ENCODE assay signal across 12 mouse cellular contexts in the genomic region with DNA sequence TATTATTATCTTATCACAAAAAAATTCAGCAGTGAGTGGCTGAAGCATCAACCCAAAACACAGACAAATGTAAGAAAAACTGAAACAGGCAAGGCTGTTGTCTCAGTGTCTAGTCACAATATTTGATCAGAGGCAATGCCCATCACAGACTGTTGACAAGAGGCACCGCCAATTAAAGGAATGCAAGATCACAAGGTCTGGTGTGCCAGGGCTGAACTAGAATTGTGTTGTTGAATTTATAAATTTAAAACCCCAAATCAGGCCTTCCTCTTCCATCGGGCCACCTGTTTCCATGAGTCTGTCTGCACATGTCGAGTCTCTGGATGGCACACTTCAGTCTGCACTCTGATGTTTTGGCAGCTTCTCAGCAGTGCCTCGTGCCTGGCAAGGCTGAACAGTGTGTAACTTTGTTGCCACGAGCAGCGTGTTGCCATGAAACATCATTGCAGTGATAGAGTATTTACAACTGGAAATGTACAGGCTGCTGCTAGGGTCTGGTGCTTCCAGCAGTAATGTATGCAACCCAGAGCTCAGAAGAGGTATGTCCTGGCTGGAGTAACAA.
DNase-seq lines count a peak whose midpoint lies in the region; ATAC-seq lines count a peak whose summit lies in the region.
"Had no signal": no experiment of that assay in that cellular context is flagged by ENCODE, and none has a peak within 500 bp of the region (broad histone marks: within the 10 kb centered on the region; RNA-seq: fewer than 3 reads in every experiment).

No protein-coding gene starts in this region.

- H3K36me3 ChIP-seq in heart, embryonic 10.5 days = no peaks in the 10 kb centered on the region
- no peaks in the 10 kb centered on the region for H3K36me3 ChIP-seq in heart, embryonic 16.5 days (ENCODE audit: control insufficient read depth, insufficient read depth)
- H3K36me3 ChIP-seq in kidney, embryonic 16.5 days (ENCODE audit: insufficient read depth, low read length) = no peaks in the 10 kb centered on the region

- H3K4me3 ChIP-seq in heart, embryonic 10.5 days = no peak overlapping the region
- H3K4me3 ChIP-seq in heart, embryonic 16.5 days (ENCODE audit: low read length) = no peak overlapping the region
- H3K4me3 ChIP-seq in kidney, embryonic 16.5 days (ENCODE audit: low read length) = no peak overlapping the region

- no peaks in the 10 kb centered on the region for H3K27me3 ChIP-seq in heart, embryonic 10.5 days (ENCODE audit: insufficient read depth, poor library complexity, severe bottlenecking)
- no peaks in the 10 kb centered on the region for H3K27me3 ChIP-seq in heart, embryonic 16.5 days (ENCODE audit: control insufficient read depth, insufficient read depth, low read length)
- no peaks in the 10 kb centered on the region for H3K27me3 ChIP-seq in kidney, embryonic 16.5 days (ENCODE audit: insufficient read depth, low read length)

- WGBS in heart, embryonic 10.5 days = 76% methylated on average over 6 of the region's 6 CpGs
- WGBS in heart, embryonic 16.5 days = 38% methylated on average over 6 of the region's 6 CpGs
- 78% methylated on average over 6 of the region's 6 CpGs for WGBS in kidney, embryonic 16.5 days

- no peaks in the 10 kb centered on the region for H3K9me3 ChIP-seq in heart, embryonic 10.5 days
- no peaks in the 10 kb centered on the region for H3K9me3 ChIP-seq in heart, embryonic 16.5 days (replicated peaks; ENCODE audit: control insufficient read depth, low read length)
- H3K9me3 ChIP-seq in kidney, embryonic 16.5 days (ENCODE audit: low read length) = no peaks in the 10 kb centered on the region

- no peak overlapping the region for H3K27ac ChIP-seq in heart, embryonic 10.5 days
- no peak overlapping the region for H3K27ac ChIP-seq in heart, embryonic 16.5 days (ENCODE audit: low read length)
- no peak overlapping the region for H3K27ac ChIP-seq in kidney, embryonic 16.5 days (ENCODE audit: low read length)
- H3K27ac ChIP-seq: liver, embryonic 14.5 days; stomach, postnatal 0 days had no signal

- peaks cover 21% of the 10 kb centered on the region; the same call in 1 of the 2 replicates for H3K4me1 ChIP-seq in heart, embryonic 10.5 days
- H3K4me1 ChIP-seq in heart, embryonic 16.5 days (ENCODE audit: control insufficient read depth, insufficient read depth, low read length) = peaks cover 17% of the 10 kb centered on the region
- no peaks in the 10 kb centered on the region for H3K4me1 ChIP-seq in kidney, embryonic 16.5 days (ENCODE audit: insufficient read depth, low read length)

- H3K4me2 ChIP-seq in heart, embryonic 16.5 days (ENCODE audit: low read depth, low read length) = no peak overlapping the region
- no peak overlapping the region for H3K4me2 ChIP-seq in kidney, embryonic 16.5 days (replicated peaks; ENCODE audit: low read depth, low read length)

- no peak overlapping the region for H3K9ac ChIP-seq in heart, embryonic 16.5 days (ENCODE audit: low read length)
- no peak overlapping the region for H3K9ac ChIP-seq in kidney, embryonic 16.5 days (replicated peaks; ENCODE audit: low read length)
- H3K9ac ChIP-seq: liver, embryonic 14.5 days had no signal

- DNase-seq in heart, adult 8-10 months (ENCODE audit: low spot score) = peak; percentile 61
- no peak for DNase-seq in heart, embryonic 10.5 days (ENCODE audit: low spot score)
- peak; percentile 37 for DNase-seq in adrenal gland, postnatal 25 days
- peak; percentile 36 for DNase-seq in lung, postnatal 10 days
- no peak for DNase-seq in embryo, embryonic 10 days (ENCODE audit: low spot score)
- DNase-seq: cerebellum, adult 11 months; kidney, postnatal 4 days had no signal

- peak; percentile 55 for ATAC-seq in heart, embryonic 16.5 days (replicated peaks; ENCODE audit: extremely low read depth, insufficient read depth, low FRiP score)
- no peak for ATAC-seq in activated CD4-positive, CD25-positive, alpha-beta regulatory T cell, adult 4 months
- ATAC-seq in kidney, embryonic 16.5 days (ENCODE audit: low FRiP score, low TSS enrichment) = no peak

Comparison
In these comparisons a context has a peak if more than half of its experiments do, and no peak if none do; other contexts are left out.
1. DNase-seq: peak in heart, adult 8-10 months (single experiment), adrenal gland, postnatal 25 days (single experiment) and lung, postnatal 10 days (single experiment); none in heart, embryonic 10.5 days (single experiment) and embryo, embryonic 10 days (single experiment).